ENCODE assay signal across 7 mouse cellular contexts in genomic region chr8:95254564-95255434, GRCm38 (mm10). TPM values are rescaled to one million over a fixed set of nuclear protein-coding genes. Genes with fewer than 3 reads are reported as not detected.
DNase-seq lines count a peak whose midpoint lies in the region; ATAC-seq and TF ChIP-seq lines count a peak whose summit lies in the region.

No protein-coding gene starts in this region.

- no peak overlapping the region for H3K9ac ChIP-seq in intestine, postnatal 0 days (ENCODE audit: low read depth, low read length)
- H3K9ac ChIP-seq in midbrain, embryonic 13.5 days (replicated peaks) = peak overlapping the region; percentile 56; the same call in 1 of the 2 replicates

- intact Hi-C loops in left cerebral cortex, postnatal 4 days (cut with DNase I) = loop anchor here (2.0 kb wide), 1 partner anchor 76 kb away; the partner anchor contains the start of gene Zfp319

- H3K27ac ChIP-seq in intestine, postnatal 0 days (ENCODE audit: low read depth, low read length) = no peak overlapping the region
- peak overlapping the region; percentile 44; the same call in 1 of the 2 replicates for H3K27ac ChIP-seq in midbrain, embryonic 13.5 days

- peak overlapping the region; percentile 55 for H3K4me2 ChIP-seq in intestine, postnatal 0 days (replicated peaks; ENCODE audit: low read depth)
- H3K4me2 ChIP-seq in midbrain, embryonic 13.5 days (replicated peaks) = peak overlapping the region; percentile 57

- peak; percentile 92 for DNase-seq in adrenal gland, adult 8-10 months
- peak; percentile 96 for DNase-seq in embryo, embryonic 9.5 days (ENCODE audit: extremely low spot score)
- DNase-seq in gonadal fat pad, adult 2 months (ENCODE audit: low read depth) = peak; percentile 79
- peak; percentile 98 for DNase-seq in left cerebral cortex, postnatal 4 days
- DNase-seq in spleen, adult 12 weeks (ENCODE audit: low spot score) = peak; percentile 83

- no peaks in the 10 kb centered on the region for H3K36me3 ChIP-seq in intestine, postnatal 0 days (ENCODE audit: control insufficient read depth, insufficient read depth)
- no peaks in the 10 kb centered on the region for H3K36me3 ChIP-seq in midbrain, embryonic 13.5 days

- H3K4me3 ChIP-seq in intestine, postnatal 0 days (ENCODE audit: low read depth, low read length) = peak overlapping the region; percentile 16; the same call in 1 of the 2 replicates
- peak overlapping the region; percentile 33 for H3K4me3 ChIP-seq in midbrain, embryonic 13.5 days (replicated peaks)

- peak; percentile 97 for TF ChIP-seq CTCF in intestine, postnatal 0 days (IDR thresholded peaks at IDR 0.05; ENCODE audit: low read depth)

- no peaks in the 10 kb centered on the region for H3K4me1 ChIP-seq in intestine, postnatal 0 days (replicated peaks; ENCODE audit: control insufficient read depth, insufficient read depth, low read length)
- H3K4me1 ChIP-seq in midbrain, embryonic 13.5 days (replicated peaks) = 0 out of 2 replicates have a peak, but pooled peaks cover 3% of the 10 kb centered on the region

- no peaks in the 10 kb centered on the region for H3K27me3 ChIP-seq in intestine, postnatal 0 days (replicated peaks; ENCODE audit: control insufficient read depth, insufficient read depth, low read length)
- H3K27me3 ChIP-seq in midbrain, embryonic 13.5 days = no peaks in the 10 kb centered on the region

- no peaks in the 10 kb centered on the region for H3K9me3 ChIP-seq in intestine, postnatal 0 days (ENCODE audit: control insufficient read depth)
- H3K9me3 ChIP-seq in midbrain, embryonic 13.5 days = no peaks in the 10 kb centered on the region

- WGBS in intestine, postnatal 0 days = 20% methylated on average over 16 of the region's 16 CpGs
- 21% methylated on average over 16 of the region's 16 CpGs for WGBS in midbrain, embryonic 13.5 days

- peak; percentile 80 for ATAC-seq in intestine, postnatal 0 days
- ATAC-seq in midbrain, embryonic 13.5 days = peak; percentile 97

RNA-seq across cellular contexts. Expression of gene Cngb1, which starts 51.6 kb away (rescaled TPM):
- 1 to 10 TPM in 2 of 4 experiments, under 1 TPM in 2; 0.70 to 1.1 (median 0.95) TPM for total RNA-seq in adrenal gland, adult 8-10 months (2022)
- polyA plus RNA-seq in gonadal fat pad, adult 2 months (2012; rRNA removed) = 0.99 and 1.3 TPM in 2 replicates
- polyA plus RNA-seq in intestine, postnatal 0 days (2015; fragmentation: Nextera tagmentation; extraction: Ambion mirVana) = 0.63 and 0.94 TPM in 2 replicates
- total RNA-seq in left cerebral cortex, postnatal 4 days (2021) = under 1 TPM; 0.42 to 0.58 TPM
- 0.37 and 0.54 TPM in 2 replicates for polyA plus RNA-seq in midbrain, embryonic 13.5 days (2015; fragmentation: Nextera tagmentation; extraction: Ambion mirVana)

RNA-seq across cellular contexts. Expression of gene Kifc3, which starts 52.2 kb away (rescaled TPM):
- 100 to 1,000 TPM; 165 to 259 (median 182) TPM for total RNA-seq in adrenal gland, adult 8-10 months (2022)
- 34.9 and 39.4 TPM in 2 replicates for polyA plus RNA-seq in gonadal fat pad, adult 2 months (2012; rRNA removed)
- 20.9 and 21.1 TPM in 2 replicates for polyA plus RNA-seq in intestine, postnatal 0 days (2015; fragmentation: Nextera tagmentation; extraction: Ambion mirVana)
- 10 to 100 TPM; 63.7 to 65.7 TPM for total RNA-seq in left cerebral cortex, postnatal 4 days (2021)
- 12.6 and 14.3 TPM in 2 replicates for polyA plus RNA-seq in midbrain, embryonic 13.5 days (2015; fragmentation: Nextera tagmentation; extraction: Ambion mirVana)

RNA-seq across cellular contexts. Expression of gene Tepp, which starts 55.6 kb away (rescaled TPM):
- 1 to 10 TPM; 1.5 to 1.7 (median 1.6) TPM for total RNA-seq in adrenal gland, adult 8-10 months (2022)
- polyA plus RNA-seq in gonadal fat pad, adult 2 months (2012; rRNA removed) = 0.90 and 2.1 TPM in 2 replicates
- polyA plus RNA-seq in intestine, postnatal 0 days (2015; fragmentation: Nextera tagmentation; extraction: Ambion mirVana) = 0.46 TPM in 1 of 2 replicates, not detected in the other
- total RNA-seq in left cerebral cortex, postnatal 4 days (2021) = 1 to 10 TPM; 3.5 to 4.2 TPM
- polyA plus RNA-seq in midbrain, embryonic 13.5 days (2015; fragmentation: Nextera tagmentation; extraction: Ambion mirVana) = 0.70 TPM in 1 of 2 replicates, not detected in the other
